Mouse (Mus musculus) midbrain, embryonic 16.5 days (tissue): ENCODE results near the gene Ccdc141. TPM values are rescaled to one million over a fixed set of nuclear protein-coding genes. Genes with fewer than 3 reads are reported as not detected.
A peak's percentile ranks its signal among the peaks of the same experiment; 100 is the strongest.

Experiments used
- ATAC-seq: fragments of 200-750 bp; cut with Nextera tagmentation; 2 replicates; pipeline ENCODE4 v1.8.0; 2017; ENCODE audit warnings: moderate TSS enrichment
- H3K27ac ChIP-seq: fragments of 300-500 bp; sonication (generic); 2 replicates; pipeline ENCODE4 v1.5.1; 2014; ENCODE audit warnings: mild to moderate bottlenecking, low read length, mixed read lengths
- H3K27me3 ChIP-seq: fragments of 300-500 bp; sonication (generic); 2 replicates; pipeline ENCODE4 v1.6.1; 2014; ENCODE audit warnings: low read depth, low read length, mixed read lengths; ENCODE audit not compliant: control insufficient read depth, insufficient read depth
- H3K36me3 ChIP-seq: fragments of 300-500 bp; sonication (generic); 2 replicates; pipeline ENCODE4 v1.6.1; 2014; ENCODE audit warnings: mild to moderate bottlenecking, low read length, moderate library complexity, mixed read lengths; ENCODE audit not compliant: control insufficient read depth, insufficient read depth
- H3K4me1 ChIP-seq: fragments of 300-500 bp; sonication (generic); 2 replicates; pipeline ENCODE4 v1.6.1; 2014; ENCODE audit warnings: mild to moderate bottlenecking, low read length, mixed read lengths; ENCODE audit not compliant: control insufficient read depth, insufficient read depth
- H3K4me2 ChIP-seq: fragments of 300-500 bp; sonication (generic); 2 replicates; pipeline ENCODE4 v1.6.1; 2014; ENCODE audit warnings: mild to moderate bottlenecking, low read length, mixed read lengths
- H3K4me3 ChIP-seq: fragments of 300-500 bp; sonication (generic); 2 replicates; pipeline ENCODE4 v1.5.1; 2014; ENCODE audit warnings: low read depth, mild to moderate bottlenecking, low read length, moderate library complexity, mixed read lengths
- H3K9ac ChIP-seq: fragments of 300-500 bp; sonication (generic); 2 replicates; pipeline ENCODE4 v1.6.1; 2014; ENCODE audit warnings: low read depth, low read length, mixed read lengths
- H3K9me3 ChIP-seq: fragments of 300-500 bp; sonication (generic); replicated peaks from 2 replicates; pipeline ENCODE4 v1.6.1; 2014; ENCODE audit warnings: mild to moderate bottlenecking, low read length, mixed read lengths; ENCODE audit not compliant: control insufficient read depth, poor library complexity, severe bottlenecking
- WGBS: fragments of 180-500 bp; shearing (Covaris S2); extraction: QIAGEN DNeasy Blood & Tissue Kit; methylation state at CpG from one replicate; pipeline ENCODE4 v1.1.7; 2014; 5-methylcytosine and 5-hydroxymethylcytosine counted together
- polyA plus RNA-seq: library from polyadenylated mRNA; unstranded; fragments of >200 nt; fragmentation: Nextera tagmentation; extraction: Ambion mirVana; gene quantifications from 2 replicates; pipeline ENCODE4 v1.2.1, GENCODE M21; 2015

Ccdc141 gene
- polyA plus RNA-seq, 1 experiment from 2014 or later: 7.1 TPM

DNA sequence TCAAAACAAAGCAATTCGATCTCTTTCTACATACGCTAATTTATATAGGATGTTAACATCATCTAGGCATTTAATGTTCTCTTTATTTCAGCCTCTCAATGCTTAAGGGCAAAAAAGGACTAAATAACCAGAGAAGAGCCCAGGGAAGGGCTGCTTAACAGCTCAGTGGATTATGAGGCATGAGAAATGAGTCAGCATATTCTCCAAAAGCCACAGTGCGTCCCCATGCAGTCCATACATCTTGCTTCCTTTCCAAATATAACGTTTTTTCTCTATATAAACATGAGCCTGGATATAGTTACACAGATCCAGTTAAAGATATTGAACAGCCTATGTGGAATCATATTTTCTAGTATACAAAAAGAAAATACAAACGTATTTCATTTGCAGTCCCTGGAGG lies 61.9 kb downstream of the Ccdc141 start:
- no peak overlapping the region for H3K4me3 ChIP-seq
- H3K27ac ChIP-seq: no peak overlapping the region
- no peaks in the 10 kb centered on the region for H3K9me3 ChIP-seq
- WGBS: 83% methylated on average over 5 of the region's 5 CpGs
- no peak overlapping the region for H3K4me2 ChIP-seq
- no peak overlapping the region for H3K9ac ChIP-seq
- no peak for ATAC-seq
- H3K27me3 ChIP-seq: no peaks in the 10 kb centered on the region
- no peaks in the 10 kb centered on the region for H3K36me3 ChIP-seq
- no peaks in the 10 kb centered on the region for H3K4me1 ChIP-seq

DNA sequence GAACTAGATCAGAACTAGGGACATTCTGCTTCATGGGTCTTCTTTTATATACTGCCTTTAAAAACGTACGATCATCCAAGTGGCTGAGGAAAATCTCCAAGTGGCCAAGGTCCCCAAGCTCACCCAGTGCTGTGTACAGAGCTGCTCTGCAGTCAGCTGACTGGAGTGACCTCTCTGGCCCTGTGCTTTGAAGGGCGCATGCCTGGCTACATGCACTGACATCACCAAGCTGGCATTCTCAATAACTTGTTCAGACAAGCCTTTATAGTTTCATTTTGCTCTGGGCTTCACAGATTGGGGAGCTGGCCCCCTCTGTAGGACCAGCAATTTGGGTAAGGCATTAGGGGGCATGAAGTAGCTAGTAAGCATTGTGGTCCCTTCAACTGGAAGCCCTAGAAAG lies 64.3 kb downstream of the Ccdc141 start:
- H3K36me3 ChIP-seq: no peaks in the 10 kb centered on the region
- H3K27me3 ChIP-seq: no peaks in the 10 kb centered on the region
- H3K4me3 ChIP-seq: no peak overlapping the region
- no peak for ATAC-seq
- WGBS: 92% methylated on average over 3 of the region's 3 CpGs
- H3K4me2 ChIP-seq: no peak overlapping the region
- H3K4me1 ChIP-seq: no peaks in the 10 kb centered on the region
- H3K9ac ChIP-seq: no peak overlapping the region
- no peaks in the 10 kb centered on the region for H3K9me3 ChIP-seq
- no peak overlapping the region for H3K27ac ChIP-seq

DNA sequence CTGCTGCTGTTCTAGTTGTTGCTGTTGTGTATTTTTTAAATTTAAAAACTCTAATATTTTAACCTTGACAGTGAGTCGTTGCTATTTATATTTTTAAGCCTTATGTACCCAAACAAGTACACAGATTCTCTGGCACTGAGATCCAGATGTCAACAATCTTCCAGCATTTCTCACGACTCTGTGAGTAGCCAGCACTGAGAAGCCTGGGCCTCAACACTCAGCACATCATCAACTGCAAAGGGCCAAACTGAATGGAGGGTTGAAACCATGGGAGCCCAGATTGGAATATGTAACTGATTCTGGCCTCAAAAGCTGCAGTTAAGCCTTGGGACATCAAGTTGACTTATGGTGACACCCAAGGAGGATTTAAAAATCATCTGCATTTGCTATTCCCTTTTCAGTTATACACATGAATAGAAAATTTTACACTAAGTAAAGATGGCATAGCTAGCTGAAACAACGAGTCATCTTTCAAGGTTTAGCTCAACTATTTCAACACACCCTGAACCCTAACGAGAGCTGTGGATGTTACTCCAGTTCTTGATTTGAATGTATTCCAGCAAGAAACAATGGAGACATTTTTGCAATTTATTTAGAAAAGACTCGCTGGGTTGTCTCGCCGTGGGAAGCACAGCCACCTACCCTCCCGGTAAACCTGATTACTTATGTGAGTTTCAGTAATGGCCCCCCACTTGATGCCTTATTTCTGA lies 65.3 kb downstream of the Ccdc141 start:
- no peak overlapping the region for H3K27ac ChIP-seq
- no peak overlapping the region for H3K4me2 ChIP-seq
- no peaks in the 10 kb centered on the region for H3K27me3 ChIP-seq
- H3K9ac ChIP-seq: no peak overlapping the region
- no peaks in the 10 kb centered on the region for H3K9me3 ChIP-seq
- no peak overlapping the region for H3K4me3 ChIP-seq
- no peak for ATAC-seq
- H3K36me3 ChIP-seq: no peaks in the 10 kb centered on the region
- 88% methylated on average over 8 of the region's 8 CpGs for WGBS
- H3K4me1 ChIP-seq: no peaks in the 10 kb centered on the region

DNA sequence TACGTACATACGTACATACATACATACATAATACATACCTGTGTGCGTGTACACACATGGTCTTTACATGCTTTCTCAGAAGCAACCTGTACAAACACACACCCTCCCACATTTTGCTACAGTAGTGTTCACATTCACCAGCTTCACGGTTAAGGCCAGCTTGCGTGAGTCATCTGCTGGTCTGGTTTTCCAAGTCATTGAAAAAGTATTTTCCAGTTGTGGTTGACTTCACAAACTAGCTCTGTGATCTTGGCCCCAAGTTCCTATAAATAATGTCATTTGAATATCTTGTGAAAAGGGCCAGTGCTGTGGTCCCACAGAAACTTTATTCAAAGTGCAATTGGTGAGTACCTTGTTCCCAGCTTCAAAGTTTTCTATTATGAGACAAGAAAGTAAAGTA lies 67.9 kb downstream of the Ccdc141 start:
- no peak for ATAC-seq
- Histone ChIP-seq H3K9ac (no peak overlapping the region), H3K4me3 (no peak overlapping the region), H3K9me3 (no peaks in the 10 kb centered on the region), H3K27me3 (no peaks in the 10 kb centered on the region), H3K4me2 (no peak overlapping the region), H3K4me1 (no peaks in the 10 kb centered on the region), H3K27ac (no peak overlapping the region), H3K36me3 (no peaks in the 10 kb centered on the region)
- 94% methylated on average over 5 of the region's 5 CpGs for WGBS

DNA sequence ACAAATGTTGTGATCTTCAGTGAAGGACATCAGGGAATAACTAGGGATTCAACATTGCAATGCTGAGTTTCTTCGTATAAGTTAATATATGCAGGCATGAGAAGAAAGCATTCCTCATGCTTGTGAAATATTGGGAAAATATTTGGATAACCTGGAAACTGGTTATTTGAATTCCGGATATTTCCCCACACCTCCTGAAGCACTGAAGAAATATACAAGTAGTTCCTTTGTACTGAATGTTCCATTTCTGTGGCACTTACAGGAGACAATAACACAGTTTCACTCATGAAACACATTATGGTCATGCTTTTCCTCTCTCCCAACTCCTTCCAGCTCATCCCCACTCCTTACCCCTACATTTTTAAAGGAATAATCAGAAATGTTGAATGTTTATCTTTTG lies 70.6 kb downstream of the Ccdc141 start:
- H3K4me3 ChIP-seq: no peak overlapping the region
- H3K4me2 ChIP-seq: no peak overlapping the region
- no peaks in the 10 kb centered on the region for H3K4me1 ChIP-seq
- no peak for ATAC-seq
- WGBS: 89% methylated on average over 2 of the region's 2 CpGs
- no peaks in the 10 kb centered on the region for H3K27me3 ChIP-seq
- H3K36me3 ChIP-seq: no peaks in the 10 kb centered on the region
- no peaks in the 10 kb centered on the region for H3K9me3 ChIP-seq
- no peak overlapping the region for H3K27ac ChIP-seq
- no peak overlapping the region for H3K9ac ChIP-seq

DNA sequence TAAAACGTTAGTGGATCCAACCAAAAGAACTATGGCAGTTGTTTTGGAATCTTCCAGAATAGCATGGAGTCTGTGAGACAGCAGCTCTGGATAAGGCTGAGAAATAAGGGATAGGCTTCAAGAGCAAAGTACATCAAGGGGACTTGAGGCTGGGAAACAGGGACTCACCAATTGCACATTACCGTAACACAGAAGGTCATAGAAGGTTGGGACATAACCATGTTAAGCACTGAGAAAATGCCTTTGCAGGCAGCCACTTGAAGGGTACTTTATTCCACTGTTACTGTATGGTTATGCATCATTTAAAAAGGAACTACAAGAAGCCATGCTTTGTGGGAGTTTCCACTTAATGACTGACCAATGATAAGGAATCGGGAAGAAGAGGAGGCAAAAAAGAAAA lies 71.7 kb downstream of the Ccdc141 start:
- no peak overlapping the region for H3K4me2 ChIP-seq
- no peaks in the 10 kb centered on the region for H3K9me3 ChIP-seq
- H3K36me3 ChIP-seq: no peaks in the 10 kb centered on the region
- no peak overlapping the region for H3K27ac ChIP-seq
- no peaks in the 10 kb centered on the region for H3K4me1 ChIP-seq
- no peak for ATAC-seq
- H3K9ac ChIP-seq: no peak overlapping the region
- no peak overlapping the region for H3K4me3 ChIP-seq
- H3K27me3 ChIP-seq: no peaks in the 10 kb centered on the region
- WGBS: 93% methylated on average over 3 of the region's 3 CpGs

DNA sequence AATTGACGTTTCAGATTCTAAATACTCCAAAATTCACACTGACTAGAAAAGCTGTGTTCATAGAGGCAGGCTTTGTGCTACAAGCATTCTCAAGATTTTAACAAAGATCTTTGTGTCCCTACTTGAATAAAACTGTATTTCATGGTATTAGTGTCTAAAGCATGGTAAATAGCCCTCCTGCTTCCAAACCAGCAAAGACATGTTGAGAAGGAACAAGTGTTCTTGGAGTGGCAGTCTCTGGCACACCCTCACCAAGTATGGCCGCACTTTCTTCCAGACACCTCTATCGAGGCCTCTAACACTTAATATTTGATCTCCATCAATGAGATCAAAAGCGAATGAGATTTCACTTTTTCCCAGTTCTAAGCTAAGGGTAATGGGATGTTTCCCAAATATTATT lies 78.7 kb downstream of the Ccdc141 start:
- Histone ChIP-seq H3K4me1 (no peaks in the 10 kb centered on the region), H3K9me3 (no peaks in the 10 kb centered on the region), H3K4me3 (no peak overlapping the region), H3K9ac (no peak overlapping the region), H3K27ac (no peak overlapping the region), H3K4me2 (no peak overlapping the region), H3K36me3 (no peaks in the 10 kb centered on the region), H3K27me3 (no peaks in the 10 kb centered on the region)
- 83% methylated on average over 4 of the region's 4 CpGs for WGBS
- no peak for ATAC-seq

DNA sequence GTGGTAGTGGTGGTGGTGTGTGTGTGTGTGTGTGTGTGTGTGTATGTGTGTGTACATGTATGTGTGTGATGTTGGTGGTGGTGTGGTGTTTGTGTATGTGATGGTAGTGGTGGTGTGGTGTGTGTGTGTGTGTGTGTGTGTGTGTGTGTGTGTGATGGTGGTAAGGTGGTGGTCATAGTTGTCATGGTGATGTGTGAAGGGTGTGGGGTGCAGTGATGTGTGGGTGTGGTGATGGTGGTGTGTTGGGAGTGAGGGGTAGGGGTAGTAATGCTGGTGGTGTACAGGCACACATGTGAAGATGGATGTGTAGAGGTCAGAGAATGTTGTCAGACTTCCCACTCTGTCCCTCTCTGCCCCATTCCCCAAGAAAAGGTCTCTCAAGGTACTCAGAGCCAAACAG lies 85.1 kb downstream of the Ccdc141 start:
- no peak overlapping the region for H3K9ac ChIP-seq
- 0 out of 2 replicates have a peak, but pooled peaks have one; percentile 39 for ATAC-seq

DNA sequence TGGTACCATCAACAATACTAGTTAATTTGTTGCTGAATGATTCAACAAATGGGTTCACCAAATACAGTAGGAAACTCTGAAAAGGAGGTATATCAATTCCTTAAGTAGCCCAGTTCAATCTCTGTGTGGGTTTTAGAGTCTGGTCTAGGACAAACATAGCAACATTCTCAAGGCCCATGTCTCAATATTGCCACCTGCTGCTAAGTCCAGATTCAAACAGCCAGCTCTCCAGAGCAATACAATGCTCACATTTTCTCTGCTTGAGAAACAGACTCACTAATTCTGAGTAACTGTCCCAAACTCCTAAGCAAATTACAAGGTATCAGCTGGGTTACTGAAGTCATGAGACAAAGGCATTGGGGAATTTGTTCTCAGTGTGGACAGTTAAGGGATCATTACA lies 85.8 kb downstream of the Ccdc141 start:
- Histone ChIP-seq H3K9ac (no peak overlapping the region), H3K9me3 (no peaks in the 10 kb centered on the region), H3K27ac (no peak overlapping the region), H3K4me3 (no peak overlapping the region), H3K4me1 (no peaks in the 10 kb centered on the region), H3K36me3 (no peaks in the 10 kb centered on the region), H3K4me2 (no peak overlapping the region), H3K27me3 (no peaks in the 10 kb centered on the region)
- no peak for ATAC-seq

More for the DNA sequence above, 85.1 kb downstream of the Ccdc141 start:
- no peak overlapping the region for H3K27ac ChIP-seq
- no peaks in the 10 kb centered on the region for H3K4me1 ChIP-seq
- no peaks in the 10 kb centered on the region for H3K36me3 ChIP-seq
- H3K4me2 ChIP-seq: no peak overlapping the region
- no peak overlapping the region for H3K4me3 ChIP-seq
- H3K27me3 ChIP-seq: no peaks in the 10 kb centered on the region
- no peaks in the 10 kb centered on the region for H3K9me3 ChIP-seq
